Comparison of ENCODE assay signal across 15 mouse cellular contexts in genomic region chr4:82644797-82645196, GRCm38 (mm10).
A peak's percentile ranks its signal among the peaks of the same experiment; 100 is the strongest.
DNase-seq lines count a peak whose midpoint lies in the region; ATAC-seq and TF ChIP-seq lines count a peak whose summit lies in the region.
"Had no signal": no experiment of that assay in that cellular context is flagged by ENCODE, and none has a peak within 500 bp of the region (broad histone marks: within the 10 kb centered on the region; RNA-seq: fewer than 3 reads in every experiment).

No protein-coding gene starts in this region.

- H3K9ac ChIP-seq in forebrain, embryonic 12.5 days, result no peak overlapping the region
- no peak overlapping the region for H3K9ac ChIP-seq in forebrain, embryonic 11.5 days (ENCODE audit: low read length)
- no peak overlapping the region for H3K9ac ChIP-seq in kidney, postnatal 0 days (ENCODE audit: low read depth, low read length)
- H3K9ac ChIP-seq in embryonic facial prominence, embryonic 14.5 days (ENCODE audit: low read depth, low read length), result no peak overlapping the region
- H3K9ac ChIP-seq in hindbrain, postnatal 0 days (replicated peaks; ENCODE audit: low read length), result no peak overlapping the region
- H3K9ac ChIP-seq: liver, embryonic 15.5 days had no signal

- H3K27ac ChIP-seq in forebrain, embryonic 12.5 days, result no peak overlapping the region
- H3K27ac ChIP-seq in forebrain, embryonic 11.5 days (ENCODE audit: low read depth, low read length), result no peak overlapping the region
- no peak overlapping the region for H3K27ac ChIP-seq in kidney, postnatal 0 days
- no peak overlapping the region for H3K27ac ChIP-seq in embryonic facial prominence, embryonic 14.5 days (replicated peaks; ENCODE audit: low read depth, low read length)
- H3K27ac ChIP-seq in hindbrain, postnatal 0 days, result no peak overlapping the region
- H3K27ac ChIP-seq: liver, embryonic 15.5 days had no signal

- no peak overlapping the region for H3K4me2 ChIP-seq in forebrain, embryonic 12.5 days
- no peak overlapping the region for H3K4me2 ChIP-seq in forebrain, embryonic 11.5 days (ENCODE audit: low read depth, low read length, severe bottlenecking)
- H3K4me2 ChIP-seq in kidney, postnatal 0 days (ENCODE audit: low read length), result no peak overlapping the region
- no peak overlapping the region for H3K4me2 ChIP-seq in embryonic facial prominence, embryonic 14.5 days (ENCODE audit: low read depth, low read length)
- H3K4me2 ChIP-seq in hindbrain, postnatal 0 days (ENCODE audit: low read depth, low read length), result no peak overlapping the region
- H3K4me2 ChIP-seq: liver, embryonic 15.5 days had no signal

- DNase-seq in forebrain, embryonic 11.5 days (ENCODE audit: low spot score), result no peak
- no peak for DNase-seq in kidney, postnatal 0 days (ENCODE audit: low spot score)
- DNase-seq in kidney, adult 18-20 months, result no peak
- DNase-seq in embryonic facial prominence, embryonic 14.5 days (ENCODE audit: low spot score), result no peak
- no peak for DNase-seq in hindbrain, postnatal 0 days (ENCODE audit: low spot score)
- no peak for DNase-seq in urinary bladder, postnatal 4 days (ENCODE audit: low spot score in 2 of 2)
- DNase-seq in frontal cortex, postnatal 36 days (ENCODE audit: low spot score in 2 of 2), result no peak
- DNase-seq: adrenal gland, postnatal 36 days; kidney, postnatal 10 days; layer of hippocampus, adult 9-11 months; lung, postnatal 10 days had no signal

- 63% methylated on average over 9 of the region's 9 CpGs for WGBS in forebrain, embryonic 12.5 days
- WGBS in forebrain, embryonic 11.5 days, result 70% methylated on average over 9 of the region's 9 CpGs
- 56% methylated on average over 9 of the region's 9 CpGs for WGBS in kidney, postnatal 0 days
- WGBS in embryonic facial prominence, embryonic 14.5 days, result 67% methylated on average over 9 of the region's 9 CpGs
- WGBS in hindbrain, postnatal 0 days, result 63% methylated on average over 9 of the region's 9 CpGs

- ATAC-seq in forebrain, embryonic 12.5 days (ENCODE audit: low FRiP score), result peak; percentile 60; the same call in 1 of the 2 replicates
- no peak for ATAC-seq in forebrain, embryonic 11.5 days (replicated peaks; ENCODE audit: low FRiP score)
- 0 out of 2 replicates have a peak, but pooled peaks have one; percentile 40 for ATAC-seq in kidney, postnatal 0 days (replicated peaks; ENCODE audit: low FRiP score, low read depth)
- ATAC-seq in embryonic facial prominence, embryonic 14.5 days (ENCODE audit: low read depth), result 0 out of 2 replicates have a peak, but pooled peaks have one; percentile 70
- ATAC-seq in hindbrain, postnatal 0 days, result peak; percentile 28; the same call in 1 of the 2 replicates
- ATAC-seq: Patski had no signal

- 0 out of 2 replicates have a peak, but pooled peaks cover 5% of the 10 kb centered on the region for H3K4me1 ChIP-seq in forebrain, embryonic 12.5 days
- no peaks in the 10 kb centered on the region for H3K4me1 ChIP-seq in forebrain, embryonic 11.5 days (replicated peaks; ENCODE audit: control insufficient read depth, insufficient read depth, low read length)
- H3K4me1 ChIP-seq in kidney, postnatal 0 days (replicated peaks; ENCODE audit: insufficient read depth, low read length), result no peaks in the 10 kb centered on the region
- H3K4me1 ChIP-seq in embryonic facial prominence, embryonic 14.5 days (ENCODE audit: control insufficient read depth, insufficient read depth, low read length), result no peaks in the 10 kb centered on the region
- H3K4me1 ChIP-seq in hindbrain, postnatal 0 days (ENCODE audit: insufficient read depth, low read length), result peaks cover 6% of the 10 kb centered on the region; the same call in 1 of the 2 replicates
- H3K4me1 ChIP-seq: liver, embryonic 15.5 days; megakaryocyte, embryonic 14.5 days had no signal

- no peak for TF ChIP-seq CTCF in kidney, postnatal 0 days (IDR thresholded peaks at IDR 0.05; ENCODE audit: low read depth)
- TF ChIP-seq CTCF in hindbrain, postnatal 0 days (IDR thresholded peaks at IDR 0.05; ENCODE audit: low read depth), result no peak

- H3K4me3 ChIP-seq in forebrain, embryonic 12.5 days (replicated peaks), result no peak overlapping the region
- no peak overlapping the region for H3K4me3 ChIP-seq in forebrain, embryonic 11.5 days (ENCODE audit: low read depth, low read length)
- H3K4me3 ChIP-seq in kidney, postnatal 0 days (replicated peaks; ENCODE audit: low read depth, low read length), result no peak overlapping the region
- H3K4me3 ChIP-seq in embryonic facial prominence, embryonic 14.5 days (ENCODE audit: low read depth, low read length), result no peak overlapping the region
- H3K4me3 ChIP-seq in hindbrain, postnatal 0 days (ENCODE audit: low read length), result no peak overlapping the region
- H3K4me3 ChIP-seq: liver, embryonic 15.5 days; megakaryocyte, embryonic 14.5 days had no signal

- no peaks in the 10 kb centered on the region for H3K27me3 ChIP-seq in forebrain, embryonic 12.5 days
- no peaks in the 10 kb centered on the region for H3K27me3 ChIP-seq in forebrain, embryonic 11.5 days (ENCODE audit: control insufficient read depth, insufficient read depth, low read length)
- H3K27me3 ChIP-seq in kidney, postnatal 0 days (ENCODE audit: insufficient read depth, low read length), result no peaks in the 10 kb centered on the region
- no peaks in the 10 kb centered on the region for H3K27me3 ChIP-seq in embryonic facial prominence, embryonic 14.5 days (replicated peaks; ENCODE audit: control insufficient read depth, insufficient read depth, low read length)
- H3K27me3 ChIP-seq in hindbrain, postnatal 0 days (ENCODE audit: insufficient read depth, low read length), result no peaks in the 10 kb centered on the region
- H3K27me3 ChIP-seq: liver, embryonic 15.5 days; megakaryocyte, embryonic 14.5 days; Patski had no signal

- no peaks in the 10 kb centered on the region for H3K9me3 ChIP-seq in forebrain, embryonic 12.5 days
- no peaks in the 10 kb centered on the region for H3K9me3 ChIP-seq in forebrain, embryonic 11.5 days (ENCODE audit: control insufficient read depth, low read length)
- H3K9me3 ChIP-seq in kidney, postnatal 0 days (replicated peaks; ENCODE audit: low read length), result no peaks in the 10 kb centered on the region
- H3K9me3 ChIP-seq in embryonic facial prominence, embryonic 14.5 days (ENCODE audit: control insufficient read depth, low read length), result no peaks in the 10 kb centered on the region
- H3K9me3 ChIP-seq in hindbrain, postnatal 0 days (ENCODE audit: low read length), result no peaks in the 10 kb centered on the region
- H3K9me3 ChIP-seq: liver, embryonic 15.5 days; megakaryocyte, embryonic 14.5 days had no signal

- H3K36me3 ChIP-seq in forebrain, embryonic 12.5 days (replicated peaks), result no peaks in the 10 kb centered on the region
- no peaks in the 10 kb centered on the region for H3K36me3 ChIP-seq in forebrain, embryonic 11.5 days (ENCODE audit: control insufficient read depth, insufficient read depth, low read length)
- H3K36me3 ChIP-seq in kidney, postnatal 0 days (ENCODE audit: insufficient read depth, low read length), result no peaks in the 10 kb centered on the region
- H3K36me3 ChIP-seq in embryonic facial prominence, embryonic 14.5 days (ENCODE audit: control insufficient read depth, insufficient read depth, low read length), result no peaks in the 10 kb centered on the region
- no peaks in the 10 kb centered on the region for H3K36me3 ChIP-seq in hindbrain, postnatal 0 days (ENCODE audit: insufficient read depth, low read length)
- H3K36me3 ChIP-seq: liver, embryonic 15.5 days had no signal
